Mouse (Mus musculus) brain, adult 10 weeks (tissue): ENCODE measurements around the gene Kcnk3. TPM values are rescaled to one million over a fixed set of nuclear protein-coding genes. Genes with fewer than 3 reads are reported as not detected.

Experiments used
- polyA plus RNA-seq: library from polyadenylated mRNA; stranded (reverse); fragments of 350-450 nt; fragmentation: Illumina TruSeq; extraction: RNeasy Lipid Tissue Mini Kit (QIAGEN cat#74804); gene quantifications from one replicate; pipeline ENCODE4 v1.2.3, GENCODE M21; 2015; ENCODE audit warnings: low read depth, low replicate concordance

The Kcnk3 gene
- 13.8 TPM for polyA plus RNA-seq

GRCm38 (mm10) chr5:30587681-30588300 is at the start of gene Kcnk3:
Kcnk3 (plus strand) TSS chr5:30588170.

GRCm38 (mm10) chr5:30545698-30546097 is 42.3 kb upstream of the Kcnk3 start, which contains the start of gene Cib4:
Cib4 (minus strand) TSS chr5:30545836.

GRCm38 (mm10) chr5:30647815-30648560 is 60.0 kb downstream of the Kcnk3 start, which contains the start of gene Slc35f6:
Slc35f6 (plus strand) TSS chr5:30647933.

GRCm38 (mm10) chr5:30666391-30667195 is 78.6 kb downstream of the Kcnk3 start, which contains the start of gene Cenpa:
Cenpa (plus strand) TSS chr5:30666777.

Other genes starting within 250 kb of the Kcnk3 start
- 6.8 TPM for gene Otof, start 126.2 kb upstream of the Kcnk3 start, polyA plus RNA-seq
- gene 1700001C02Rik, start 122.1 kb upstream of the Kcnk3 start, polyA plus RNA-seq, result 2.0 TPM
- gene Cib4, start 42.3 kb upstream of the Kcnk3 start, polyA plus RNA-seq, result not detected
- 30.4 TPM for gene Slc35f6, start 59.8 kb downstream of the Kcnk3 start, polyA plus RNA-seq
- gene Cenpa, start 78.6 kb downstream of the Kcnk3 start, polyA plus RNA-seq, result 5.5 TPM
- 14.7 TPM for gene Dpysl5, start 123.4 kb downstream of the Kcnk3 start, polyA plus RNA-seq
- 236 TPM for gene Mapre3, start 226.5 kb downstream of the Kcnk3 start, polyA plus RNA-seq